Mouse (Mus musculus) left cerebral cortex, postnatal 36 days (tissue): ENCODE results near the gene 1700013F07Rik. TPM values are rescaled to one million over a fixed set of nuclear protein-coding genes. Genes with fewer than 3 reads are reported as not detected.
A peak's percentile ranks its signal among the peaks of the same experiment; 100 is the strongest.
"Not testable (repeated sequence)": the region's sequence is repeated elsewhere in the genome, so short reads cannot be mapped to it uniquely, and the experiment has no call there.

Experiments used
- DNase-seq, 2 experiments: peaks; one replicate each; pipeline ENCODE4 v3.0.0; 2021 to 2022; ENCODE audit warnings: low spot score in 2 of 2, mixed read lengths in 1 of 2
- intact Hi-C: fragments of 180-260 bp; cut with DNase I; formaldehyde crosslinking; loops from one replicate; pipeline ENCODE4 v1.15.1; 2025
- total RNA-seq, 2 experiments: library from RNA; stranded (reverse); gene quantifications; 2 replicates each; pipeline ENCODE4 v1.2.3; 2021

1700013F07Rik gene
- total RNA-seq, 2 experiments from 2014 or later = 1.9 to 2.7 TPM

DNA sequence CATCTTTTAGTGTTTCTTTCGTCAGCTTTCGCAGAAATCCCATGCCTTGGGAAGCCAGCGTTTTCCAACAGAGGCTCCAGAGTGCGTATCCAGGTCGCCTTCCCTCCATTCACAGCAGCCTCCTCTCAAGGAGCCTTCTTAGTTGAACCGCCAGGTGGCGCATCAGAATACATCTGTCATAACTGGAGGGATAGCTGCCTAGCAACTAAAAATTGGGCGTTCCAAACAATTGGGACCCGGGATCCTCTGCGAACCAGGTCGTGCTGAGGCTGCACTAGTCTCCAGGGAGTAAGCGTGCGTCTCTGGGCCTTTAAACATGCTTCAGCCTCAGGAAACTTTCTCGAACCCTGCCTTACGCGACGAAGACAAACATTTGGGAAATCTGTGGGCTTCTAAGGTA is 3.4 kb downstream of the 1700013F07Rik start:
- intact Hi-C loops = loop anchor here (2.0 kb wide), 2 partner anchors 17 to 25 kb away; partner anchors contain the start of gene Tmem167b
- peak; percentile 88 to 90 for DNase-seq

DNA sequence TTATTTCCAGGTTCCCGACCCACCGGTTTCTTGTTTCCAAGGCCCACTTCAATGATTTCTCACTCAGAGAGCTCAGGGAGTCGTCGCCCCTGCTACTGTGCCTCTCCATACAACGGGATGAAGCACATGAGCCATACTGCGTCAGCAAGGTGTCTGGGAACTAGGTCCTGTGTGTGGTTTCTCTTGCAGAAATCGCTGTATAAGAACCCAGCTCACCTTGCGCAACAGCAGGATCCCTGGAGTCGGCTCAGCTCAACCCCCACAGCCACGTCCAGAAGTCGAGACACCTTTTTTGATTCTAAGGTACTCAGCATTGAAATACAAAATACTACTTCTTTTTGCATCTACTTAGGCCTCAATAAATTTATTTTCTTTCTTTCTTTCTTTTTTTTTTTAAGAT is 8.3 kb downstream of the 1700013F07Rik start:
- intact Hi-C loops = no loop called here
- no peak for DNase-seq

DNA sequence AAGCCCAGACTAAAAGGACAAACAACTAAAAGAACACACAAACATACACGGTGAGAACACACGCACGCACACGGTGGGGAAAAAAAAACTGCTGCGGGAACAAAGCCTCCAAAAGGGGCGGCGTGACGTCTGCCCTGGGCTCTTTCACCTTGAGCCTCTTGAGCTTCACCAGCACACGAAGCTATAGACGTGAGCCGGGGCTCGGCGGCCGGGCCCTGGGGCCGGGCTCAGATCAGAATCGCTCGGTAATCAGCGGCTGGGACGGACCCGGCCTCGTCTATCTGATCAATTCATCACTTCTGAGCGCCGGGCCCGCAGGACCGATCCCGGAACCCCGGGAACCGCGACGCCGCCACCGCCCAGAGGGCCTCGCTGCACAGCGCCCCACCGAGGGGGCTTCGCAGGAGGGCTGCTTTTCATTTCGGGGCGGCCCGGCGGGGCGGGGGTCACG is 20.2 kb downstream of the 1700013F07Rik start:
- no peak for DNase-seq

DNA sequence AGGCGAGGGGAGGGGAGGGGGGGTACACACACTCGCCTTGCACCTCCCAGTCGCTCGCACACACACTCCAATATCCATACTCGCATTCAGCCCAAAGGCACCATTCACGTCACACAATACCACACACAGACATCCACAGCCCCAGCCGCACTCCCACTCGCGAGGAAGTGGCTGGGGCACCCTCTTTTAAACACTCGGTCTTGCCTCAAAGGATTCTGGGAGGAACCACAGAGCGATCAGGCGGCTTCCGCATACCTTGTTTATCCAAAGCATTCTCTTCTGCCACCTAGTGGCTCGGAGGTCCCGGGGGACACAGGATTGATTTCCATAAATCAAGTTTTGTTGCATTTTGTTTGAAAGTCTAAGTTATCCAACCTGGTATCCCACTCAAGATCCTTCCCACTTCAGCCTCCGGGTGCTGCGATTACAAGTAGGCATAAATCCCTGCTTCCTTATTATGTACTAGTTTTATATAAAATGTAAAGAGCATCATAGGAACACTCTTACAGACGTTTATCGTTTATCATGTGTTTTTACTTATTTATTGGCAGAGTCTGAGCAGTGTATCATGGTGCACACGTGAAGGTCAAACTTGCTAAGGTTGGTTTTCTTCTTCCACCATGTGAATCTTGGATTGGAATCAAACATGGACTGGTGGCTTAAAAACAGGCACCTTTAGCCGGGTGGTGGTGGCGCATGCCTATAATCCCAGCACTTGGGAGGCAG is 20.8 kb downstream of the 1700013F07Rik start:
- peak; percentile 91 to 93 for DNase-seq
- intact Hi-C loops = loop anchor here (2.0 kb wide), 1 partner anchor 18 kb away; the partner anchor contains the start of gene 5330417C22Rik

More for the DNA sequence above, 20.2 kb downstream of the 1700013F07Rik start:
- intact Hi-C loops = loop anchor here (2.0 kb wide), 1 partner anchor 17 kb away; the partner anchor contains the start of gene 5330417C22Rik

DNA sequence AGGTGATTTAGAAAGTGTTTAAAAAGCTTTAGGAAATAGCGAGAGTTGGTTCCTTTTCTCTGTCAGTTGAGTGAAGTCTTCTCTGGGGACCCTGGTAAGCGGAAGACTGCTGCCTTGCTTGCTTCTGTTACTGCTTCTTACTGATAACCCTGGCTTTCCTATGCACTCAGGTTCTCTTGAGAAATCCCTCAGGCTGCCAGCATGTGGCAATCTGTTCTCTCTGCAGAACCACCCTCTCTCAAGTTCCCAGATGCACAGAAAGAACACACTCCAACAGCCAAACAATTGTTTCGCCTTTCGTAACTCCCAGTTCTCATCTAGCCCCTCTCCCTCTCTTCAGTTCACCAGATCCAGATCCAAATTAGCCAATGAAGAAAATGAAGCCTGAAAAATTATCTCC is 23.9 kb downstream of the 1700013F07Rik start:
- no peak for DNase-seq
- intact Hi-C loops = no loop called here

DNA sequence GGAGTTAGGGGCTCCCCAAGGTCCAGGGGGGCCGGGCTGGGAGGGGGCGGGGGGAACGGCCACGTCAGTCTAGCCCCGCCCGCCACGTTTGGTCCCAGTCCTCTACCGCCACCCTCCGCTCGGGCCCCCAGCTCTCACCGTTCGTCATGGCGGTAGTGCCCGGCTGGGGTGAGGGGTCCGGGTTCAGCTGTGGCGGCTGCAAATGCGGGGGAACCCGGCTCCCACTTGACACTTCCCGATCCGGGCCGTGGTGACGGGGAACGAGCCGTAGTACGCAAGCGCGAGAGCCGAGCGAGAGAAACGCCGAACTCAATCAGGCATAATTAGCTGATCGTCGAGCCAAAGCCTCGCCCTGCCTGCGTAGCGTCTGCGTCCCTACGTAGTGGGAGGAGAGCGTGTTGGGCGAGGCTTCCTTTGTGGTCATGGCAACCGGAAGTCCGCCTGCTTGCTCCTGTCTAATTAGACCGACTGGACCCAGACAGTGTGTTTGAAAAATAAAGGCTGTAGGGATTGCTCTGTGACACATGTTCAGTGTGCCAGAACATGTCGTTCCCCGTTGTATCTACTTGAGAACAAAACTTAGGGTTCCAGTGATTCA is 28.3 kb downstream of the 1700013F07Rik start, which contains the start of gene Tmem167b:
TSS of gene Tmem167b (minus strand) at position 334 of the 598 bp plus-strand sequence.
- intact Hi-C loops = loop anchor here (2.0 to 5.0 kb wide), 3 partner anchors 25 to 280 kb away; partner anchors contain the start of genes 5330417C22Rik and Sort1

DNA sequence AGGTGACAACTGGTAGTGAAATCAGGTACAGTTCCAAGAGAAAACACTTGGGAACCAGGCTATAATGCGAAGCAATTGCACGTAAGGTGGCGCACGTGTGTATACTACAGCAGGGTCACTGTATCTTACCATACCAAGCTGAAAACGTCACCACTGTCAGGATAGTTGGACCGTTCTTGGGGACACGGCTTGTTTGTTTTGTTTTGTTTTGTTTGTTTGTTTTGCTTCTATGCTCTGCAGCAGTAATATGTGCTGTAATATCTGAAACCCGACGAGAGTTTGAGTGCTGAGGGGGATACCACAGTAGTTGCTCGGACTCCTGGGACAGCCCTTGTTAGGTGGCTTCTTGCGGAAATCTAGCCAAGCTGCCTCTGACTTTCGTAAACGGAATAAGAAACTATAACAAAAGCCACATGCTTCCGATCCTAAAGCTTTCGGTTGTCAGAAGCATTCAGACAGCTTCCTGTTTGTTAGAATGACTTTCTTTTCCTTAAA is 28.9 kb downstream of the 1700013F07Rik start:
- no peak for DNase-seq
- intact Hi-C loops = loop anchor here (2.0 to 5.0 kb wide), 3 partner anchors 26 to 281 kb away; partner anchors contain the start of genes 5330417C22Rik and Sort1

More for the DNA sequence above, 28.3 kb downstream of the 1700013F07Rik start, which contains the start of gene Tmem167b:
- peak; percentile 98 to 99 for DNase-seq

DNA sequence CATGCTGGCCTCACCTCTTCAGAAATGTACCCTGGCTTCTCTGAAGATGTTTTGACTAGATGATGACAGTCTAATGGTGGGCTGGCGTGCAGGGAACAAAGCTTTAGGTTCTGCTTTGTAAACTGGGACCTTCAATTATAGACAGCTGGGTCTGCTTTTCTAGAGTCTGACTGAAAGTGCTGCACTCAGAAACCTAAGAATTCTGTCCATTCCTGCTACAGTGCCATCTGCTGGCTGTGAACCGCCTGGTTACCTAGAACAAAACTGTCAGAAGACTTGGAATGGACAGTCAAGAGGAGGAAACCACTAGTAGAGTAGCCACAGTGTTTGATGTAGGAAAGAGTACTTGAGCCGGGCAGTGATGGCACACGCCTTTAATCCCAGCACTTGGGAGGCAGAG is 29.4 kb downstream of the 1700013F07Rik start:
- intact Hi-C loops = loop anchor here (2.0 to 5.0 kb wide), 3 partner anchors 27 to 281 kb away; partner anchors contain the start of genes 5330417C22Rik and Sort1

DNA sequence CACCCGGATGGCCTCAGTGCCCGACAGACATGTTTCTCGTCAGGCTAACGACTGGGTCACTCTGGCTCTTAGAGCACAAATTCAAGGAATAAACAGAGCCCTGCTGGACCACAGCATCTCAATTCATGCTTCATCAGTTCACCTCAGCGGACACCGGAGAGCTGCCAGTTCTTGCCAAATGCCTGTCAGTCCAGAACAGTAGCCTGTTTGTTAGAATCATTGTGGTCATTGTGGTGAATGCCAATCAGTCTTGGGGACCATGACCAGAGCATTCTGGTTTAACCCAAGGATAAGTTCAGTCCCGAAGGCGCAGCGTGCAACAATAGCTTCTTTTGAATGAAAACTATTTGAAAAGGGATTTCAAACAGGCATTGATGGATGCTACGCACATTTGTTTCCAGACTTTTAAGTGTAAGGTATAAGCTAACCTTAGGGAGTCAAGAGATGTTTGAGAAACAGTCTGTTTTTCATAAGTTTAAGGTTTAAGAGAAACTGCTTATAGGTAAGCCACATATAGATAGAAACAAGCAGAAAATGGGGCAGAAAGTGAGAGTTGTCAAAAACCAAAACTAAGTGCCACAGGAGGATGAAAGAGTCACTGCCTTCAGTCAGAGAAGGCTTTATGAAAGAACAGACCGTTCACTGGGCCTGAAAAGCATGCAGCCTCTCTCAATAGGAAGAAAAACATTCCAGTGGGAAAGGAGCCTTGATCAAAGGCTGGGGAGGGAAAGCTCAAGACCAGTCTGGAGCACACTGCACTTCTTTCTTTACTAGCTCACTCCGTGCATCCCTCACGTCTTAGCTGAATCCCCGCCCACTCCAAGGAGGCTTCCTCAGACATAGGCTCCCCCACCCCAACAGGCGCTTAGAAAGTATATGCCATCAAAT is 34.3 kb downstream of the 1700013F07Rik start:
- DNase-seq = peak in 1 of 2 experiments; percentile 9
- intact Hi-C loops = no loop called here

More for the DNA sequence above, 29.4 kb downstream of the 1700013F07Rik start:
- peak; percentile 71 to 75 for DNase-seq

DNA sequence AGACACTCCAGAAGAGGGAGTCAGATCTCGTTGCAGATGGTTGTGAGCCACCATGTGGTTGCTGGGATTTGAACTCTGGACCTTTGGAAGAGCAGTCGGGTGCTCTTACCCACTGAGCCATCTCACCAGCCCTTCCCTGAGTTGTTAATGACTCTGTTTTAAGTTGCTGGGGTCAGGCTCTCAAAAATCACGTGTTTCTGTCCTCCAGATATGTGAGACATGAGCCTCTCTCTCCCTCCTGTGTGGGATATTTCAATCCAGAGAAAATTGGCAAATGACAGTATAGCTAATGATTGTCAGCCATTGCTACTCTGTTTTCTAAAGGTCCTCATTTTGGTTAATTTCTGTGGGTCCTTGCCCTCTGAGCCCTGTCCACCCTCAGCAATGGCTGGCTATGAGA is 35.7 kb downstream of the 1700013F07Rik start:
- intact Hi-C loops, DNase-seq: not testable (repeated sequence)

DNA sequence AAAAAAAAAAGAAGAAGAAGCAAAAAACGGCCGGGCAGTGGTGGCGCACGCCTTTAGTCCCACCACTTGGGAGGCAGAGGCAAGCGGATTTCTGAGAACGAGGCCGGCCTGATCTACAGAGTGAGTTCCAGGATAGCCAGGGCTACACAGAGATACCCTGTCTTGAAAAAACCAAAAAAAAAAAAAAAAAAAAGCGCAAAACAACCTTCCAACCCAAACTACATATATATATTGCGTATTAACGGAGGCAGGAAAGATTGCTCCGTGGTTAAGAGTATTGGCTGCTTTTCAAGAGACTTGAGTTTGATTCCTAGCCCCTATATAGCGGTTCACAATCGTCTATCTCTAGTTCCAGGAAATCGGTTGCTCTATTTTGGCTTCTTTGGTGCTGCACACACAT is 36.9 kb downstream of the 1700013F07Rik start:
- intact Hi-C loops = no loop called here
- DNase-seq = no peak

DNA sequence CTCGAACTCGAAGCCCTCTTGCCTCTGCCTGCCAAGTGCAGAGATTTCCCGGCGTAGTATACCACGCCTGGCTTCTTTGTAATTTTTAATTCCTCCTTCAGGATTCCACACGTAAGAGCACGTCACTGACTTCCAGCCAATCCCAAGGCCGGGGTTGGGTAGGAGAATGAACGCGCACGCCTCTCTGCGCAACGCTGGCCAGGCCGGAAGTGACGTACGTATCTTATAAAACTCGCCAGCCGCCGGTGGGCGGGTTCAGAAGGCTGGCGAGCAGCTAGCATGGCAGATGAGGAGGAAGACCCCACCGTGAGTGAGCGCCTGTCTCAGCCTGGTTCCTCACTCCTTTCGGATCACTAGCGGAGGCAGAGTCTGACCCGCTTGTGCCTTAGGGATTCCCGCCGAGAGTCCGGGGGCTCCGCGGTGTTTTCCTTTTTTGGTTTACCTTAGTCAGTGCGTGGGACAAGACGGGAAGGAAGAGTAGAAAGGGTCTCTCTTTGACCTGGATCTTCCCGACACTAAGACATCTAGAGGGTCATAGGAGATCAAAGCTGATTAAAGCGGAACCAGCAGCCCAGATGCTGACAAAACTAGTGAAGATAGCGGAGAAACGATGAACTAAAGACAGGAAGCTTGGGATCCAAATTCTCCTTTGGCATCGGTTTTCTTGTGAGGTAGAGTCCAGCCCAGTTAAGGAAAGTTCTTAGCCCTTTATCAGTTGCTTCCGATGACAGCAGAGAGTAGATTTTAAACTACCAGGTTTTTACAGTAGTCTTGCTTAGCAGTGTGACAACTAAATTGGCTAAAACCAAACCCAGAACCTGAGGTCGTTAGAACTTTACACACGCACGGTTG is 37.7 kb downstream of the 1700013F07Rik start, which contains the start of gene Taf13:
TSS of gene Taf13 (plus strand) at position 256 of the 852 bp plus-strand sequence.
- intact Hi-C loops = no loop called here
- DNase-seq = peak; percentile 96 to 97

DNA sequence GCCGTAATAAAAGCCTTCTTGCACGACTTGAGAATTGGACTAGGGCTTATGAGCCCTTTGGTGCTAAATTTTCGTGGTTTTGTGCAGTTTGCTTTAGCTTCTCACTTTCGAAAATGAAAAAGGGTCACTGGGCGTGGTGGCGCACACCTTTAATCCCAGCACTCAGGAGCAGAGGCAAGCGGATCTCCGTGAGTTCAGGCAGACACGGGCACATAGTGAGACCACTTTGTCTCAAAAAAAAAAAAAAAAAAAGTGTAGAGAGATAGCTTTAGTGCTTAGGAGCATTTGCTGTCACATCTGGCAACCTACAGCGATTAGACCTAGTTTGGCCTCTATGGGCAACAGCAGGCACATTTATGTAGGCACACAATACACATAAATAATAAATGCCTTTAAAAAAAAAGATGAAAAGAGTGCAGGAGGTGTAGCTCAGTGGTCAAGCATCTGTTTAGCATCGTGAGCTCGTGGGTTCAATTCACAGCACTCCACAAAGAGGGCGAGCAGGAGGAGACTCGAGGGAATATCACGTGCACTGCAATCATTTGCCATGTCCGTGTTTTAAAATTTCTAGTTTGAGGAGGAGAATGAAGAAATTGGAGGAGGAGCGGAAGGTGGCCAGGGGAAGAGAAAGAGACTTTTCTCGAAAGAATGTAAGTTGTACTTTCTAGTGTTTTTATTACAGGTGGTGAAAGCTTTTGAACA is 38.5 kb downstream of the 1700013F07Rik start:
- intact Hi-C loops = no loop called here
- no peak for DNase-seq

DNA sequence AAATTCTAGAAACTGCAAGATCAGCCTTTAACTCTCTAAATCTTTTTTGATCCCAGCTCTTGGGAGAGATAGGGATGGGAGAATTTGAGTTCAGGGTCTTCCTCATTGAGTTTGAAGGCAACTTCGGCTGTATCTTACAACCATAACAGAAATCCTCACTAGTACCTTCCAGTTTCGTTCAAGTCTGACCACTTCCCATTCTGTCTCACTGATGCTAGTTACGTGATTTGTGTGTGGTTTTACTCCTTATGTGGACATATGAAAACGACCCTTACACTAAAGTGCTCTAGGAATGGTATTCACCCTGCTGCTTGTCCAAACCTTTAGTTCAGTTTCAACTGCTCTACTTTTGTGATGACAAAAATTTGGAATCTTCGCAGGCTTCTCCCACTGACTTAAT is 40.1 kb downstream of the 1700013F07Rik start:
- intact Hi-C loops = no loop called here
- no peak for DNase-seq

DNA sequence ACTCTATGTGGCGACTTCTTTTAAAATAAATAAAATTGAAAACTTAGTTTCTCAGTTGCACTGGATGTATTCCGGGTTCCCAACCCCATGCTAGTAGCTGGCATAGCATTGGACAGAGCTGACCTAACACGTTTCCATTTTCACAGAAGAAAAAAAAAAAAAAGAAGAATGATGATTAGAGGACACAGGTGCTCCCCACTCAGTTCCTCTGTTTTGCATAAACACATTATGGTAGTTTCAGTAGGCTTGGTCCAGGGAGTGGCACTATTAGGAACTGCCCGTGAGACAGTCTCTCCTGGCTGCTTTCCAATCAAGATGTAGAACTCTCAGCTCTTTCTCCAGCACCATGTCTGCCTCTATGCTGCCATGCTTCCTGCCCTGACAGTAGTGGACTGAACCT is 50.6 kb downstream of the 1700013F07Rik start:
- DNase-seq = no peak
- intact Hi-C loops = no loop called here

DNA sequence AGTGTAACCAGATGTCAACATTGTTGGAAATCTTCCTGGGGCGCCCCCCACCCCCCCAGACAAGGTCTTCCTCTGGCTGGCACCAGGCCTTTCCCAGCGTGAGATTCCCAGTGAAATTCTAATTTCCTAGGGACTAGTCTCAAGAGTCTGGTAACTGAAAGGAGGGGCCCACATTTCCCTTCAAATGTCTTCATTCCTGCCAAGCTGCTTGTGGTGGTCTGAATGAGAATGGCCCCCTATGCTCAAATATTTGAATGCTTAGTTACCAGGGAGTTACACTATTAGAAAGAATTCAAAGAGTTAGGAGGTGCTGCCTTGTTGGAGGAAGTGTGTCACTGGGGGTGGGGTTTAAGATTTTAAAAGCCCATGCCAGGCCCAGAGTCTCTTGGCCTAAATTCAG is 54.5 kb downstream of the 1700013F07Rik start:
- intact Hi-C loops = no loop called here
- no peak for DNase-seq

DNA sequence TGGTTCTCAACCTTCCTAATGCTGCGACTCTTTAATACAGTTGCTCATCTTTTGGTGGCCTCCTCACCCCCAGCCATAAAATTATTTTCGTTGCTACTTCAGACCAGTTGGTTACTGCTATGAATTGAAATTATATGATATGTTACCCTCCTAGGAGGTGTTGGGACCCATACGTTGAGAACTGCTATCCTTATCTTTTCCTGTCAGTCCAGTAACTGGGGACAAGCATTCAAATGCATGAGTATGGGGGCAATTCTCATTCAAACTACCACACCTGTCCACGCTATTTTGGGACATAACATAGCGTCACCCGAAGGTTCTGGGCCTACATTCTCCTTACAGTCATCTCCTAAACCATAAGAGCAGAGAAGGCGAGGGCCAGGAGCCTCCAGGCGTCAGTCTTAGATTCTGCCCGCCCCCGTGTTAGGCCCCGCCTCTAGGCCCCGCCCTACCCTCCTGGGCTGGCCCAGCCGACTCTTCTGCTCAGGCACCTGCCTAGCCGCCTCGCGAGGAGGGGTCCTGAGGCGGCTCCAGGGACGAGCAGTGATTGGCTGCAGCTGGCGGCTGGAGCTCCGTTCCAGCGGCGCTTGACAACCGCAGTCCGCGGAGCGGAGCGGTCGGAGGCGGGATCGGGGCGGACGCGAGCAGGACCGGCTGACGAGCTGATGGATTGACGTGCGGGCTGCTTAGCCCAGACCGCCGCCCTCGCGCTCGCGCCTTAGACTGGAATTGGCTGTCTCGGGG is 57.0 kb downstream of the 1700013F07Rik start, which contains the start of gene Wdr47:
TSS of gene Wdr47 (plus strand) at position 494 of the 744 bp plus-strand sequence.
- peak; percentile 95 to 98 for DNase-seq
- intact Hi-C loops = no loop called here
